Mouse (Mus musculus) neural tube, embryonic 15.5 days (tissue): ENCODE results near the gene Slco6d1. TPM values are rescaled to one million over a fixed set of nuclear protein-coding genes. Genes with fewer than 3 reads are reported as not detected.

Source experiments
- microRNA-seq: library from miRNA; unstranded; fragments of <30 nt; microRNA quantifications from one replicate; pipeline ENCODE4, GENCODE M21; 2017
- polyA plus RNA-seq: library from polyadenylated mRNA; unstranded; fragments of >200 nt; fragmentation: Nextera tagmentation; extraction: Ambion mirVana; gene quantifications from 2 replicates; pipeline ENCODE4 v1.2.1, GENCODE M21; 2015

The Slco6d1 gene
- polyA plus RNA-seq, 1 experiment from 2014 or later: not detected

Small RNA genes within 50 kb of the gene (microRNA-seq; reads per million reads assigned to microRNA genes)
- not detected for gene Gm26134
